Comparison of ENCODE assay signal across 11 mouse cellular contexts in the genomic region with DNA sequence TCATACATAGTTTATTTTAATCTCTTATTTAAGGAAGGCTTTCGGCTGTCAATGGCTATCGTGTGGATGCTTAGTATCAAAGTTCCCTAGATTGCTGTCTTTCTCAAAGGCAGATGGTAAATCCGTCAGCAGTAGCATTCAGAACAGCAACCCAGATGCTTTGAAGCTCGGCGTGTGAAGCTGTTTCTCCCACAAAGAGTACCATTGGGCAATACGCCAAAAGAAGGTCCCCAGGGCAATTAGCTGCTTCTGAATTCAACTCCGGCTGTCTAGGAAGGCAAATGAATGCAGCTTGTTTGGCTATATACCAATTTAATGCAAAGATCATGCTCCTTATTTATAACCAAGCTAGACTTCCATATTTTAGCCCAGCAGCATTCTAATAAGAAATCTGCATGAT.
DNase-seq lines count a peak whose midpoint lies in the region; ATAC-seq lines count a peak whose summit lies in the region.
"Had no signal": no experiment of that assay in that cellular context is flagged by ENCODE, and none has a peak within 500 bp of the region (broad histone marks: within the 10 kb centered on the region; RNA-seq: fewer than 3 reads in every experiment).

No protein-coding gene starts in this region.

- no peak overlapping the region for H3K27ac ChIP-seq in neural tube, embryonic 11.5 days (ENCODE audit: low read depth, low read length)
- no peak overlapping the region for H3K27ac ChIP-seq in hindbrain, embryonic 13.5 days
- H3K27ac ChIP-seq: embryonic facial prominence, embryonic 15.5 days; liver, embryonic 14.5 days had no signal

- no peaks in the 10 kb centered on the region for H3K4me1 ChIP-seq in neural tube, embryonic 11.5 days (ENCODE audit: control insufficient read depth, insufficient read depth, low read length)
- peaks cover 8% of the 10 kb centered on the region for H3K4me1 ChIP-seq in hindbrain, embryonic 13.5 days (replicated peaks)
- H3K4me1 ChIP-seq: embryonic facial prominence, embryonic 15.5 days had no signal

- ATAC-seq in neural tube, embryonic 11.5 days (ENCODE audit: insufficient read depth, low FRiP score, low TSS enrichment), result no peak
- ATAC-seq in hindbrain, embryonic 13.5 days (ENCODE audit: low FRiP score), result peak; percentile 78
- ATAC-seq in CD4-positive, CD25-positive, alpha-beta regulatory T cell, adult 4 months, result no peak
- ATAC-seq in monocyte, adult 5-6 weeks (replicated peaks; ENCODE audit: insufficient number of reproducible peaks, low FRiP score, low TSS enrichment, poor library complexity, severe bottlenecking), result no peak

- H3K27me3 ChIP-seq in neural tube, embryonic 11.5 days (ENCODE audit: control insufficient read depth, insufficient read depth, low read length), result no peaks in the 10 kb centered on the region
- H3K27me3 ChIP-seq in hindbrain, embryonic 13.5 days, result no peaks in the 10 kb centered on the region
- H3K27me3 ChIP-seq: CH12.LX; embryonic facial prominence, embryonic 15.5 days had no signal

- no peaks in the 10 kb centered on the region for H3K9me3 ChIP-seq in neural tube, embryonic 11.5 days (ENCODE audit: control insufficient read depth, low read length)
- H3K9me3 ChIP-seq in hindbrain, embryonic 13.5 days, result no peaks in the 10 kb centered on the region
- H3K9me3 ChIP-seq: embryonic facial prominence, embryonic 15.5 days had no signal

- H3K4me3 ChIP-seq in neural tube, embryonic 11.5 days (ENCODE audit: low read depth, low read length), result no peak overlapping the region
- H3K4me3 ChIP-seq in hindbrain, embryonic 13.5 days, result no peak overlapping the region
- H3K4me3 ChIP-seq: embryonic facial prominence, embryonic 15.5 days had no signal

- 25% methylated on average over 7 of the region's 7 CpGs for WGBS in neural tube, embryonic 11.5 days
- 20% methylated on average over 7 of the region's 7 CpGs for WGBS in hindbrain, embryonic 13.5 days

- DNase-seq in gastrocnemius, postnatal 14 days, result peak; percentile 3
- no peak for DNase-seq in gastrocnemius, postnatal 36 days
- DNase-seq in neural tube, embryonic 11.5 days (ENCODE audit: low spot score), result peak; percentile 53
- no peak for DNase-seq in neural tube, embryonic 10.5 days (ENCODE audit: extremely low spot score, low spot score)
- peak; percentile 2 for DNase-seq in retina, postnatal 7 days (ENCODE audit: low read depth, low spot score)

- no peak overlapping the region for H3K9ac ChIP-seq in neural tube, embryonic 11.5 days (ENCODE audit: low read length)
- no peak overlapping the region for H3K9ac ChIP-seq in hindbrain, embryonic 13.5 days
- H3K9ac ChIP-seq: embryonic facial prominence, embryonic 15.5 days; liver, embryonic 14.5 days had no signal

- intact Hi-C loops in gastrocnemius, postnatal 14 days (cut with DNase I; ENCODE audit: low total_unique reads), result no loop called here
- intact Hi-C loops in gastrocnemius, postnatal 36 days (cut with DNase I), result no loop called here

- H3K4me2 ChIP-seq in neural tube, embryonic 11.5 days (ENCODE audit: low read depth), result no peak overlapping the region
- H3K4me2 ChIP-seq in hindbrain, embryonic 13.5 days, result no peak overlapping the region
- H3K4me2 ChIP-seq: embryonic facial prominence, embryonic 15.5 days had no signal

- no peaks in the 10 kb centered on the region for H3K36me3 ChIP-seq in neural tube, embryonic 11.5 days (ENCODE audit: control insufficient read depth, insufficient read depth, low read length)
- H3K36me3 ChIP-seq in hindbrain, embryonic 13.5 days, result no peaks in the 10 kb centered on the region
- H3K36me3 ChIP-seq: embryonic facial prominence, embryonic 15.5 days had no signal

Comparison
In these comparisons a context has a peak if more than half of its experiments do, and no peak if none do; other contexts are left out.
1. DNase-seq: peak in gastrocnemius, postnatal 14 days (single experiment), neural tube, embryonic 11.5 days (single experiment) and retina, postnatal 7 days (single experiment); none in gastrocnemius, postnatal 36 days (0 of 2) and neural tube, embryonic 10.5 days (single experiment).